Mouse (Mus musculus) myocyte (in vitro differentiated cells): ENCODE data around the gene Ppp1r21. TPM values are rescaled to one million over a fixed set of nuclear protein-coding genes. Genes with fewer than 3 reads are reported as not detected.

Source experiments
- H3K27me3 ChIP-seq: one replicate; pipeline ENCODE4 v1.6.1; 2011; ENCODE audit not compliant: control insufficient read depth, insufficient read depth, insufficient read length
- H3K36me3 ChIP-seq: one replicate; pipeline ENCODE4 v1.6.1; 2011; ENCODE audit not compliant: control insufficient read depth, insufficient read depth
- H3K4me2 ChIP-seq: one replicate; pipeline ENCODE4 v1.6.1; 2011; ENCODE audit warnings: low read depth, control low read depth
- H3K4me3 ChIP-seq: one replicate; pipeline ENCODE4 v1.5.1; 2011; ENCODE audit warnings: mild to moderate bottlenecking, control low read depth, moderate library complexity
- H3K79me2 ChIP-seq: one replicate; pipeline ENCODE4 v1.6.1; 2011; ENCODE audit not compliant: control insufficient read depth, insufficient read depth
- H3ac ChIP-seq: one replicate; pipeline ENCODE4 v1.6.1; 2011; ENCODE audit not compliant: control insufficient read depth, insufficient read length
- CEBPB ChIP-seq: IDR thresholded peaks from 2 replicates; pipeline ENCODE4 v1.6.1; 2011; ENCODE audit warnings: mild to moderate bottlenecking, moderate library complexity; ENCODE audit not compliant: poor library complexity, insufficient read depth, severe bottlenecking
- E2F4 ChIP-seq: IDR thresholded peaks from one replicate; pipeline ENCODE4 v1.6.1; 2011; ENCODE audit warnings: mild to moderate bottlenecking, control low read depth, moderate library complexity; ENCODE audit not compliant: insufficient read depth
- MAX ChIP-seq: IDR thresholded peaks from one replicate; pipeline ENCODE4 v1.6.1; 2011; ENCODE audit warnings: low read depth, mild to moderate bottlenecking, control low read depth
- MYOD1 ChIP-seq, 3 experiments: IDR thresholded peaks; one replicate each; pipeline ENCODE4 v1.6.1; 2011; ENCODE audit warnings: control low read depth in 2 of 3, low read depth in 2 of 3, mild to moderate bottlenecking in 2 of 3, moderate library complexity in 1 of 3; ENCODE audit not compliant: insufficient read length in 2 of 3, control insufficient read depth in 1 of 3
- MYOG ChIP-seq, 3 experiments: IDR thresholded peaks; one replicate each; pipeline ENCODE4 v1.6.1; 2011; ENCODE audit warnings: control low read depth in 2 of 3, low read depth in 2 of 3, mild to moderate bottlenecking in 2 of 3; ENCODE audit not compliant: insufficient read length in 2 of 3, control insufficient read depth in 1 of 3, insufficient read depth in 1 of 3
- POLR2A ChIP-seq: IDR thresholded peaks from one replicate; pipeline ENCODE4 v1.6.1; 2011; ENCODE audit warnings: low read depth, mild to moderate bottlenecking, control low read depth, moderate library complexity; ENCODE audit not compliant: insufficient read length
- POLR2AphosphoS2 ChIP-seq: IDR thresholded peaks from one replicate; pipeline ENCODE4 v1.6.1; 2011; ENCODE audit warnings: low read depth, control low read depth; ENCODE audit not compliant: insufficient read length
- REST ChIP-seq: IDR thresholded peaks from one replicate; pipeline ENCODE4 v1.6.1; 2011; ENCODE audit warnings: mild to moderate bottlenecking, control low read depth, moderate library complexity; ENCODE audit not compliant: insufficient read depth, insufficient read length
- SRF ChIP-seq: IDR thresholded peaks from one replicate; pipeline ENCODE4 v1.6.1; 2011; ENCODE audit warnings: low read depth; ENCODE audit not compliant: control insufficient read depth, insufficient read length
- TCF12 ChIP-seq: IDR thresholded peaks from one replicate; pipeline ENCODE4 v1.6.1; 2011; ENCODE audit warnings: mild to moderate bottlenecking, control low read depth; ENCODE audit not compliant: poor library complexity, insufficient read depth, severe bottlenecking
- TCF3 ChIP-seq: IDR thresholded peaks from one replicate; pipeline ENCODE4 v1.6.1; 2011; ENCODE audit warnings: low read depth, control low read depth; ENCODE audit not compliant: insufficient read length
- USF1 ChIP-seq: IDR thresholded peaks from one replicate; pipeline ENCODE4 v1.6.1; 2011; ENCODE audit warnings: low read depth, mild to moderate bottlenecking, control low read depth, moderate library complexity
- polyA plus RNA-seq: library from polyadenylated mRNA; unstranded; fragments of >200 nt; fragmentation: generic; extraction: Trizol; gene quantifications from one replicate; pipeline ENCODE4 v1.2.1, GENCODE M21; 2012; ENCODE audit warnings: missing spikeins

The Ppp1r21 gene
- polyA plus RNA-seq, 1 experiment = 11.5 TPM

- TF ChIP-seq POLR2AphosphoS2 = no peak
- TF ChIP-seq TCF3 = no peak
- no peak for TF ChIP-seq SRF
- TF ChIP-seq CEBPB = no peak
- no peak for TF ChIP-seq MYOG (IDR thresholded peaks at IDR 0.05; ENCODE audit: control insufficient read depth in 1 of 3, insufficient read depth in 1 of 3, insufficient read length in 2 of 3, low read depth in 2 of 3)
- no peak for TF ChIP-seq MYOD1 (IDR thresholded peaks at IDR 0.05; ENCODE audit: control insufficient read depth in 1 of 3, insufficient read length in 2 of 3, low read depth in 2 of 3)
- no peak for TF ChIP-seq E2F4
- TF ChIP-seq MAX = no peak
- no peak for TF ChIP-seq USF1
- TF ChIP-seq POLR2A = no peak
- no peak for TF ChIP-seq REST
- TF ChIP-seq TCF12 = no peak
- Histone ChIP-seq H3K27me3 (no peaks in the 10 kb centered on the region), H3K79me2 (no peaks in the 10 kb centered on the region), H3ac (no peak overlapping the region), H3K4me2 (no peak overlapping the region), H3K4me3 (no peak overlapping the region), H3K36me3 (peaks cover 6% of the 10 kb centered on the region)
Observed at GRCm38 (mm10) chr17:88574811-88575210, 44.9 kb downstream of the Ppp1r21 start.

GRCm38 (mm10) chr17:88578522-88579242, 48.8 kb downstream of the Ppp1r21 start:
- H3ac ChIP-seq = no peak overlapping the region
- no peaks in the 10 kb centered on the region for H3K79me2 ChIP-seq
- TF ChIP-seq REST (no peak), USF1 (no peak), MYOD1 (IDR thresholded peaks at IDR 0.05; ENCODE audit: control insufficient read depth in 1 of 3, insufficient read length in 2 of 3, low read depth in 2 of 3) (no peak)
- H3K4me2 ChIP-seq = no peak overlapping the region
- H3K36me3 ChIP-seq = peaks cover 4% of the 10 kb centered on the region
- H3K27me3 ChIP-seq = no peaks in the 10 kb centered on the region
- H3K4me3 ChIP-seq = no peak overlapping the region

GRCm38 (mm10) chr17:88580556-88580955, 50.6 kb downstream of the Ppp1r21 start:
- peaks cover 13% of the 10 kb centered on the region for H3K36me3 ChIP-seq

GRCm38 (mm10) chr17:88581511-88582021, 51.6 kb downstream of the Ppp1r21 start:
- Histone ChIP-seq H3K79me2 (no peaks in the 10 kb centered on the region), H3K4me2 (no peak overlapping the region), H3K4me3 (no peak overlapping the region), H3ac (no peak overlapping the region), H3K27me3 (no peaks in the 10 kb centered on the region), H3K36me3 (peaks cover 13% of the 10 kb centered on the region)
- TF ChIP-seq MAX = no peak

More at GRCm38 (mm10) chr17:88580556-88580955, 50.6 kb downstream of the Ppp1r21 start:
- Histone ChIP-seq H3ac (no peak overlapping the region), H3K4me3 (no peak overlapping the region), H3K79me2 (no peaks in the 10 kb centered on the region), H3K4me2 (no peak overlapping the region), H3K27me3 (no peaks in the 10 kb centered on the region)
- no peak for TF ChIP-seq E2F4
- TF ChIP-seq CEBPB = no peak
- no peak for TF ChIP-seq MYOD1 (IDR thresholded peaks at IDR 0.05; ENCODE audit: control insufficient read depth in 1 of 3, insufficient read length in 2 of 3, low read depth in 2 of 3)
- no peak for TF ChIP-seq REST
- TF ChIP-seq MYOG (IDR thresholded peaks at IDR 0.05; ENCODE audit: control insufficient read depth in 1 of 3, insufficient read depth in 1 of 3, insufficient read length in 2 of 3, low read depth in 2 of 3) = no peak
- TF ChIP-seq TCF12 = no peak
- no peak for TF ChIP-seq SRF
- TF ChIP-seq TCF3 = no peak
- no peak for TF ChIP-seq MAX
- TF ChIP-seq POLR2AphosphoS2 = no peak
- no peak for TF ChIP-seq USF1
- no peak for TF ChIP-seq POLR2A

GRCm38 (mm10) chr17:88582999-88583398, 53.1 kb downstream of the Ppp1r21 start:
- no peaks in the 10 kb centered on the region for H3K27me3 ChIP-seq
- H3K36me3 ChIP-seq = peaks cover 13% of the 10 kb centered on the region
- no peak overlapping the region for H3K4me2 ChIP-seq

More at GRCm38 (mm10) chr17:88582999-88583398, 53.1 kb downstream of the Ppp1r21 start:
- TF ChIP-seq POLR2AphosphoS2 (no peak), MYOG (IDR thresholded peaks at IDR 0.05; ENCODE audit: control insufficient read depth in 1 of 3, insufficient read depth in 1 of 3, insufficient read length in 2 of 3, low read depth in 2 of 3) (no peak)
- no peak overlapping the region for H3ac ChIP-seq
- H3K4me3 ChIP-seq = no peak overlapping the region
- no peaks in the 10 kb centered on the region for H3K79me2 ChIP-seq
